Mouse (Mus musculus): ENCODE results near the gene Tpk1. TPM values are rescaled to one million over a fixed set of nuclear protein-coding genes. Genes with fewer than 3 reads are reported as not detected.

Gene Tpk1
- total and polyA plus RNA-seq, 3 experiments: 3.5 to 12.6 TPM; not detected in 1

DNA sequence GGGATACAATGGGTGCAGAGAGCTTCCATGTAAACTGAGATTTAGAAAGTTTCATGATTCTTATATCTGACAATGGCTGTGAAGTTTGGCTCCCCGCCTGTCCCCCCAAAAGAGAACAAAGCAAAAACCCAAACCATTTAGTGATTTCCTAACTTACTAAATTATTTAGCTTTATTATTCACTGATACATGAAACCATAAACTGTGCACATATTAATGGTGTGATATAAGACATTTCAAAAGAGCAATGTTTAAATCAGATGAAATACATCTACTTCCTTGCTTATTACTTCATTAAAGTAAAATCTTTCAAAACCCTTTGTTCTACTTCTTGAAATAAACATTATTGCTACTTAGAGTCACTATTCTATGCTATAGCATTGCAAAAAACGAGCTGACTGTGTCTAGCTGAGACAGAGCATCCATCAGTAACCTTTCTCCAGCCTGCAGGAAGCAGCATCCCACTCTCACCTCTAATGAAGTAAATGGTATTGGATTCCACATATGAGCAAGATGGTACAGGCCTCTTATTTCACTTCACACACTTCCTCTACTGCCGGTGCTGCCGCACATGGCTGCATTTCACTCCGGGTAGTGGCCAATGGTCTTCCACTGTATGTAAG lies 161.4 kb downstream of the Tpk1 start:
- Histone ChIP-seq H3K79me2 (ENCODE audit: control insufficient read depth, insufficient read depth, low read length, poor library complexity) (no peaks in the 10 kb centered on the region), H3K27me3 (ENCODE audit: control insufficient read depth in 1 of 2, insufficient read depth in 2 of 2, low read length in 2 of 2) (no peaks in the 10 kb centered on the region), H3K9me3 (replicated peaks; ENCODE audit: insufficient read depth, low read length) (no peaks in the 10 kb centered on the region), H3K27ac (ENCODE audit: control insufficient read depth, low read depth, low read length) (no peak overlapping the region), H3K9ac (ENCODE audit: control insufficient read depth, low read depth, low read length, poor library complexity, severe bottlenecking) (no peak overlapping the region), H3K4me1 (ENCODE audit: control insufficient read depth in 1 of 2, insufficient read depth in 2 of 2, low read length in 2 of 2) (peaks cover 5 to 11% of the 10 kb centered on the region in 2 experiments), H3K4me3 (ENCODE audit: control insufficient read depth in 1 of 2, insufficient read depth in 1 of 2, low read depth in 2 of 2, low read length in 2 of 2) (no peak overlapping the region), H3K36me3 (ENCODE audit: control insufficient read depth in 1 of 2, insufficient read depth in 2 of 2, low read length in 2 of 2) (peaks cover 0 to 11% of the 10 kb centered on the region in 2 experiments; a peak in 2 of 4 replicates)
- DNase-seq (ENCODE audit: low read depth, low spot score): no peak
- TF ChIP-seq RAD21 (IDR thresholded peaks at IDR 0.05; ENCODE audit: low read depth, low read length) (no peak), TCF12 (IDR thresholded peaks at IDR 0.05; ENCODE audit: low read depth, low read length) (no peak), GABPA (IDR thresholded peaks at IDR 0.05; ENCODE audit: low read depth, low read length) (no peak), MYB (IDR thresholded peaks at IDR 0.05; ENCODE audit: low read depth, low read length) (no peak), ETS1 (IDR thresholded peaks at IDR 0.05; ENCODE audit: low read depth, low read length) (no peak), CHD2 (IDR thresholded peaks at IDR 0.05; ENCODE audit: low read length) (no peak), CTCF (IDR thresholded peaks at IDR 0.05 in 2 of 3, conservative IDR thresholded peaks at IDR 0.05 in 1 of 3; ENCODE audit: control insufficient read depth in 1 of 3, insufficient read depth in 1 of 3, low read depth in 2 of 3, low read length in 3 of 3, poor library complexity in 1 of 3, severe bottlenecking in 1 of 3) (no peak), KAT2A (conservative IDR thresholded peaks at IDR 0.05; ENCODE audit: low read depth, low read length) (no peak), ZC3H11A (IDR thresholded peaks at IDR 0.05; ENCODE audit: low read depth, low read length) (no peak), BHLHE40 (IDR thresholded peaks at IDR 0.05; ENCODE audit: borderline replicate concordance, low read depth, low read length) (no peak), ZMIZ1 (IDR thresholded peaks at IDR 0.05; ENCODE audit: low read depth, low read length) (no peak), MYC (IDR thresholded peaks at IDR 0.05; ENCODE audit: low read depth, low read length) (no peak)

DNA sequence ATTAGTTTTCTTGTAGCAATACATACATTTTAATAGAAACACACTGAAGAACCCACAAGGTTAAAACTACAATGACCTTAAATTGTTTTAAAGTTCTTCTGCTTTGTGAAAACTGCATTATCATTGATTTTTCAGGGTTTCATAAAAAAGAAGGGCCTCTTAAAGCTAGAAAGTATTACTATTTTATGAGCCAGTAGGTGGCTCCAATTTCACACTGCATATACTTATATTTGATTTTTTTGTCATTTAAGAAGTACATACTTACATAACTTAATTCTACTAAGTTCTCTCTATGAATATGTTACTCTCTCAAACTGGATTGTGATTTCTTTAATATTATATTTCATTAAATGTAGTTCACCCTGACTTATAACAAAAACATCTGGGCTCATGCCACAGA lies 173.7 kb downstream of the Tpk1 start:
- H3K9ac ChIP-seq (ENCODE audit: control insufficient read depth, low read depth, low read length, poor library complexity, severe bottlenecking): no peak overlapping the region
- no peaks in the 10 kb centered on the region for H3K27me3 ChIP-seq (ENCODE audit: control insufficient read depth in 1 of 2, insufficient read depth in 2 of 2, low read length in 2 of 2)
- no peaks in the 10 kb centered on the region for H3K79me2 ChIP-seq (ENCODE audit: control insufficient read depth, insufficient read depth, low read length, poor library complexity)
- no peaks in the 10 kb centered on the region for H3K9me3 ChIP-seq (replicated peaks; ENCODE audit: insufficient read depth, low read length)
- no peak overlapping the region for H3K4me3 ChIP-seq (ENCODE audit: control insufficient read depth in 1 of 2, insufficient read depth in 1 of 2, low read depth in 2 of 2, low read length in 2 of 2)
- H3K36me3 ChIP-seq (ENCODE audit: control insufficient read depth in 1 of 2, insufficient read depth in 2 of 2, low read length in 2 of 2): no peaks in the 10 kb centered on the region
- no peak overlapping the region for H3K27ac ChIP-seq (ENCODE audit: control insufficient read depth, low read depth, low read length)
- no peaks in the 10 kb centered on the region; a peak in 1 of 4 replicates for H3K4me1 ChIP-seq (ENCODE audit: control insufficient read depth in 1 of 2, insufficient read depth in 2 of 2, low read length in 2 of 2)
- TF ChIP-seq RAD21 (IDR thresholded peaks at IDR 0.05; ENCODE audit: low read depth, low read length) (peak; percentile 72), MEF2A (IDR thresholded peaks at IDR 0.05; ENCODE audit: extremely low read depth, insufficient replicate concordance, low read depth, low read length, poor library complexity, severe bottlenecking) (no peak), ZNF384 (IDR thresholded peaks at IDR 0.05; ENCODE audit: low read depth, low read length) (no peak), NELFE (IDR thresholded peaks at IDR 0.05; ENCODE audit: low read depth, low read length) (no peak), MYB (IDR thresholded peaks at IDR 0.05; ENCODE audit: low read depth, low read length) (no peak), POLR2A (IDR thresholded peaks at IDR 0.05; ENCODE audit: control insufficient read depth in 1 of 2, insufficient read depth in 1 of 2, low read depth in 1 of 2, low read length in 2 of 2, poor library complexity in 1 of 2) (no peak), ZC3H11A (IDR thresholded peaks at IDR 0.05; ENCODE audit: low read depth, low read length) (peak; percentile 45), CTCF (IDR thresholded peaks at IDR 0.05 in 2 of 3, conservative IDR thresholded peaks at IDR 0.05 in 1 of 3; ENCODE audit: control insufficient read depth in 1 of 3, insufficient read depth in 1 of 3, low read depth in 2 of 3, low read length in 3 of 3, poor library complexity in 1 of 3, severe bottlenecking in 1 of 3) (peak in 1 of 3 experiments; percentile 44; a peak in 2 of 6 replicates), ZKSCAN1 (IDR thresholded peaks at IDR 0.05; ENCODE audit: low read depth, low read length) (no peak), GABPA (IDR thresholded peaks at IDR 0.05; ENCODE audit: low read depth, low read length) (no peak), ZMIZ1 (IDR thresholded peaks at IDR 0.05; ENCODE audit: low read depth, low read length) (no peak), SMC3 (IDR thresholded peaks at IDR 0.05; ENCODE audit: low read depth, low read length) (peak; percentile 48), BHLHE40 (IDR thresholded peaks at IDR 0.05; ENCODE audit: borderline replicate concordance, low read depth, low read length) (no peak)
- DNase-seq (ENCODE audit: low read depth, low spot score): peak; percentile 23
